Mouse (Mus musculus): ENCODE measurements around the gene Ugcg.

Ugcg gene

GRCm38 (mm10) chr4:59227047-59227446, 38.0 kb downstream of the Ugcg start:
- DNase-seq (ENCODE audit: low spot score): no peak

- DNase-seq (ENCODE audit: low spot score): no peak
These were observed 39.9 kb downstream of the Ugcg start for GRCm38 (mm10) chr4:59228951-59229350.

- no peak for DNase-seq (ENCODE audit: low spot score)
These were observed 42.4 kb downstream of the Ugcg start for GRCm38 (mm10) chr4:59231266-59232055.

GRCm38 (mm10) chr4:59234014-59234413, 45.0 kb downstream of the Ugcg start:
- DNase-seq (ENCODE audit: low spot score): no peak

GRCm38 (mm10) chr4:59234451-59235216, 45.6 kb downstream of the Ugcg start:
- DNase-seq (ENCODE audit: low spot score): no peak

- DNase-seq (ENCODE audit: low spot score): no peak
These were observed 47.3 kb downstream of the Ugcg start for GRCm38 (mm10) chr4:59236362-59236761.

- no peak for DNase-seq (ENCODE audit: low spot score)
These were observed 49.7 kb downstream of the Ugcg start for GRCm38 (mm10) chr4:59238641-59239311.

- DNase-seq (ENCODE audit: low spot score): peak; percentile 30
These were observed 50.3 kb downstream of the Ugcg start for GRCm38 (mm10) chr4:59239312-59239728.

- no peak for DNase-seq (ENCODE audit: low spot score)
These were observed 51.1 kb downstream of the Ugcg start for GRCm38 (mm10) chr4:59240160-59240559.

- DNase-seq (ENCODE audit: low spot score): no peak
These were observed 52.0 kb downstream of the Ugcg start for GRCm38 (mm10) chr4:59241096-59241495.

GRCm38 (mm10) chr4:59242221-59242620, 53.2 kb downstream of the Ugcg start:
- no peak for DNase-seq (ENCODE audit: low spot score)

GRCm38 (mm10) chr4:59243802-59244493, 54.9 kb downstream of the Ugcg start:
- no peak for DNase-seq (ENCODE audit: low spot score)

GRCm38 (mm10) chr4:59244791-59245555, 55.9 kb downstream of the Ugcg start:
- DNase-seq (ENCODE audit: low spot score): no peak

- no peak for DNase-seq (ENCODE audit: low spot score)
These were observed 56.7 kb downstream of the Ugcg start for GRCm38 (mm10) chr4:59245776-59246175.

- DNase-seq (ENCODE audit: low spot score): no peak
These were observed 58.5 kb downstream of the Ugcg start for GRCm38 (mm10) chr4:59247545-59247944.

- no peak for DNase-seq (ENCODE audit: low spot score)
These were observed 59.0 kb downstream of the Ugcg start for GRCm38 (mm10) chr4:59248035-59248434.

- DNase-seq (ENCODE audit: low spot score): no peak
These were observed 63.5 kb downstream of the Ugcg start for GRCm38 (mm10) chr4:59252386-59253054.

- no peak for DNase-seq (ENCODE audit: low spot score)
These were observed 64.0 kb downstream of the Ugcg start for GRCm38 (mm10) chr4:59253055-59253434.

GRCm38 (mm10) chr4:59254397-59254796, 65.3 kb downstream of the Ugcg start:
- no peak for DNase-seq (ENCODE audit: low spot score)

- DNase-seq (ENCODE audit: low spot score): no peak
These were observed 66.9 kb downstream of the Ugcg start for GRCm38 (mm10) chr4:59255988-59256387.

GRCm38 (mm10) chr4:59257866-59258265, 68.8 kb downstream of the Ugcg start:
- no peak for DNase-seq (ENCODE audit: low spot score)
